Mouse (Mus musculus) bone marrow, adult 2 months (tissue): ENCODE results near the gene Fgfr1op.

Experiments used
- CTCF ChIP-seq: fragments of 200-500 bp; IDR thresholded peaks from 2 replicates; pipeline ENCODE4 v1.5.1; 2011; ENCODE audit warnings: low read length, control low read depth; ENCODE audit not compliant: control insufficient read depth, insufficient read depth
- POLR2A ChIP-seq: fragments of 200-500 bp; IDR thresholded peaks from 2 replicates; pipeline ENCODE4 v1.6.1; 2011; ENCODE audit warnings: low read depth, mild to moderate bottlenecking, control low read depth, low read length, borderline replicate concordance; ENCODE audit not compliant: control insufficient read depth

- TF ChIP-seq CTCF (no peak), POLR2A (no peak)
Observed at GRCm38 (mm10) chr17:8223225-8223624, 57.9 kb downstream of the Fgfr1op start.
